Mouse (Mus musculus): ENCODE data around the gene Ttc28. TPM values are rescaled to one million over a fixed set of nuclear protein-coding genes. Genes with fewer than 3 reads are reported as not detected.

Gene Ttc28
- polyA plus RNA-seq, 1 experiment = 16.3 TPM

DNA sequence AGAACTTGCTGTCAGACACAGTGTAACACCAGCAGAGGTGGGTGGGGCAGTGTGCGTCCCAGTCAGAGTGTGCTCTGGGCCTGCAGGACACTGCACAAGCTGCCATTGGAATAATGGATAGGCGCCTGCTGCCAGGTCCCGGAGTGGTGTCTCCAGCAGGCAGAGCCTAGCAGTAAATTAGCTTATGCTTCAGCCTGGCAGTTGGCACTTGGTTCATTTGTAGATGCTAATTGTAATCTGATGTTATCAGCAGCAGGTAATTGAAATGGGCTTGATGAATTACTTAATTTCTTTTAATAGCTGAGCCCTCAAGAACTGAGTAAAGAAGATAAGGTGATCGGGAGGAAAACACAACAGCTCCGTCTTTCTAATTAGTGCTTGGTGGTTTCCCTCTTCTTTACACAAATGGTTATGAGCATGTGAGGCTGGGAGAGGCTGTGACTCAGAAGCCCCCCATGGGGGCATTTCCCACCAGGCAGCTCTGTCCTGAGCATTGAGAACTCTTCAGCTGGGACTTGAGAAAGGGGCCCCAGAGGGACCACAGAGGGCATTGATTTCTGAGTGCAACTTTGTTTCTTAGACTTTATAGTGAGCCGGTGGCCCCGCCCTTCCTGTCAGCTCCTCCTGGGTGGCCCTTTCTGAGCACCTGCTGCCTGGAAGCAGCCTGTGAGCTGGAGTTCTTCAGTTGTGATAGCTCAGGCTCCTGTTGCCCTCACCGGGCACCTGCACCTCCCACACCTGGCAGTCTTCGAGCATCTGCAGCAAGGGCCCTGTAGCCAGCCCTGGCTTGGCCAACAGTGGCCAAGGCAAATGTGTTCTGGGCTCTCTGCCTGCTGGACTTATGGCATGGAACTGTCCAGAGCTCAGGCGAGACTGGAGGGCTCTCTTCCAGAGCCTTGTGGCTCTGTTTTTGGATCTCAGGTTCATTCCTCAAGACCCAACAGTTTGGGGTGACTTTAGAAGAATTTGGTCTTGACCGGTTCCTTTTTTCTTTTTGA lies 316.2 kb downstream of the Ttc28 start:
- Histone ChIP-seq H3K27ac (replicated peaks; ENCODE audit: low read depth, low read length) (no peak overlapping the region), H3K4me1 (ENCODE audit: control insufficient read depth, insufficient read depth, insufficient read length, low read length) (peaks cover 2% of the 10 kb centered on the region; the same call in 1 of the 2 replicates), H3K4me3 (ENCODE audit: insufficient read depth, low read depth, low read length) (no peak overlapping the region)

- H3K4me1 ChIP-seq (ENCODE audit: control insufficient read depth, insufficient read depth, insufficient read length, low read length) = peaks cover 5% of the 10 kb centered on the region
- H3K4me3 ChIP-seq (ENCODE audit: insufficient read depth, low read depth, low read length) = no peak overlapping the region
- H3K27ac ChIP-seq (replicated peaks; ENCODE audit: low read depth, low read length) = no peak overlapping the region
Measured at GRCm38 (mm10) chr5:111197727-111198126, 318.1 kb downstream of the Ttc28 start.

GRCm38 (mm10) chr5:111200167-111200840 lies 320.7 kb downstream of the Ttc28 start:
- H3K4me1 ChIP-seq (ENCODE audit: control insufficient read depth, insufficient read depth, insufficient read length, low read length) = peaks cover 14% of the 10 kb centered on the region
- H3K4me3 ChIP-seq (ENCODE audit: insufficient read depth, low read depth, low read length) = no peak overlapping the region
- no peak overlapping the region for H3K27ac ChIP-seq (replicated peaks; ENCODE audit: low read depth, low read length)

DNA sequence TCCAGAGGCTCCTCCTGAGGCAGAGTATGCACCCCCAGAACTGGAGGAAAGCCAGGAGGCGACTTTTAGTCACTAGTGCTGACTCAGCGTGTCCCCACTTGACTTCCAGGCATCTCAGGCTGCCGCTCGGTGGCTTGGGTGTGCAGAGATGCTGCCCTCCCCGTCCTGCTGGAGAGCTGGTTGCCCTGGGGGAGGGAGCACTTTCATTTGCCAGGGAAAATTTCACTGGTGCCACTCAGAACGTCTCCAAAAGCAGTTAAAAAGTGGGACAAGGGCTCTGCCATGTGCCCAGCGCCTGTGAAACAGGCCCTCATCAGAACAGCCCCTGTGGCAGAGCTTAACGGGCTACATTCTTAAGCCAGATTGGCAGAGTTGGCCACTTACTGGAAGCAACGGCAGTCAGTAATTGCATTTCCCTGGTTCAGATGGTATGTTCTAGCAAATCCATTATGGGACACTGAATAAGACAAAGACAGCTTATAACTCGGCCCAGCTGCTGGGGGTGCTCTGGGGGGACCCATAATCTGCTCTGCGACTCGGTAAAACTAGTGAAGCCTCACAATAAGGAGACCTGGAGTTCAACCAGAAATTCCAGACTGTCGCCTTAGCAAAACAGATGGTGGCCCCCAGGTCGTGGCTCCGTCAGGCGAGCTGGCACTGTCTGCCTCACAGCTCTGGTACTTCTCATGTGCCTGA lies 321.5 kb downstream of the Ttc28 start:
- peaks cover 15% of the 10 kb centered on the region for H3K4me1 ChIP-seq (ENCODE audit: control insufficient read depth, insufficient read depth, insufficient read length, low read length)
- H3K4me3 ChIP-seq (ENCODE audit: insufficient read depth, low read depth, low read length) = no peak overlapping the region
- H3K27ac ChIP-seq (replicated peaks; ENCODE audit: low read depth, low read length) = peak overlapping the region; percentile 22

- H3K4me1 ChIP-seq (ENCODE audit: control insufficient read depth, insufficient read depth, insufficient read length, low read length) = peaks cover 19% of the 10 kb centered on the region
- no peak overlapping the region for H3K27ac ChIP-seq (replicated peaks; ENCODE audit: low read depth, low read length)
Measured at GRCm38 (mm10) chr5:111204221-111204620, 324.6 kb downstream of the Ttc28 start.

GRCm38 (mm10) chr5:111204976-111205586 lies 325.5 kb downstream of the Ttc28 start:
- Histone ChIP-seq H3K4me1 (ENCODE audit: control insufficient read depth, insufficient read depth, insufficient read length, low read length) (peaks cover 19% of the 10 kb centered on the region), H3K4me3 (ENCODE audit: insufficient read depth, low read depth, low read length) (no peak overlapping the region), H3K27ac (replicated peaks; ENCODE audit: low read depth, low read length) (no peak overlapping the region)

More at GRCm38 (mm10) chr5:111204221-111204620, 324.6 kb downstream of the Ttc28 start:
- H3K4me3 ChIP-seq (ENCODE audit: insufficient read depth, low read depth, low read length) = no peak overlapping the region

DNA sequence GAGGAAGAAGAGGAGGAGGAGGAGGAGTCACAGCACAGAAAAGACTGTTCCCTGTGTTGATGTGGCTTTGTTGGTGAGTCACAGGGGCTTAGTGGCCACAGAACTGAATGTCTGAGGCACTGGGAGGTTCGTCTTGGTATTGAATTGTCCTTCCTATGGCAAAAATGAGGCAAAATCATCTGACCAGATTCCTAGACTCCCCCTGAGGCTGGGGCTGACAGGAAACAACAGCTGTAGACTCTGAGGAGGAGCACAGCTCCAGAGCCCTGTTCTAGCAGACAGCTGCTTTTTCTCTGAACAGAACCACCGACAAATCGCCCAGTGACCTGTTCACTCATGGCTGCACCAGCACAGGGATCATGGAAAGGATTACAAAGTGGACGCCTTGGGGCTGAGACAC lies 326.2 kb downstream of the Ttc28 start:
- H3K27ac ChIP-seq (replicated peaks; ENCODE audit: low read depth, low read length) = no peak overlapping the region
- no peak overlapping the region for H3K4me3 ChIP-seq (ENCODE audit: insufficient read depth, low read depth, low read length)
- H3K4me1 ChIP-seq (ENCODE audit: control insufficient read depth, insufficient read depth, insufficient read length, low read length) = peaks cover 17% of the 10 kb centered on the region

DNA sequence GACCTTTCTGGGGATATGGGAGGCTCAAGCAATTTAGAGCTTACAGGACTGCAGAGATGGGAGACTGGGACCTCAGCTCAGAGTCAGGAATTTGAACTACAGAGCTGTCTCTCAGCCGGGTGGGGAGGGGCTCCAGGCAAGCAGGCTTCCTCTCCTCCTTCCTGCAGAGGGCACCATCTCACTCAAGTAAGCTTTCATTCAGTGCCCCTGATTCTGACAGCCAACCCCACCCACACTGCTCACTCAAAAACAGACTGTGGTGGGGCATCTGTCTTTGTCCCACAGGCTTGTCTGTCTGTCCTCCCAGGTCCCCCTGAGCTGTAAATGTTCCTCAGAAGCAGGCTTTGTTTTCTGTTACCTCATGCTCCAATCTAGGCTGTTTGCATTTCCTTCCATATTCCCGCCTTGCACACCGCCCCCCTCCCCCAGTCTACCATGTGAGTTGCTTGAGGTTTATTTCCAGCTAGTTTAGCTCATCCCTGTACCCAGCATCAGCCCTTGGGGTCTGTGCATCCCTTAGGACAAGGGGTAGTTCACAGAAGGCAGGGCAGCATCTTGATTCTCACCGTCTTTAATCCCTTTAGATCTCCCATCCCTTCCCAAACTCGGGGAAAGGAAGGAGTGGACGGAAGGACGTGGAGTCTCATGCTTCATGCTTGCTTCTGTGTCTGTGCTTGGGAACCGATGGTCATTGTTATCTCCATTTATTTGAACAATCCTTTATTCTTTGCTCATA lies 328.5 kb downstream of the Ttc28 start:
- Histone ChIP-seq H3K4me1 (ENCODE audit: control insufficient read depth, insufficient read depth, insufficient read length, low read length) (peaks cover 14% of the 10 kb centered on the region), H3K27ac (replicated peaks; ENCODE audit: low read depth, low read length) (no peak overlapping the region), H3K4me3 (ENCODE audit: insufficient read depth, low read depth, low read length) (no peak overlapping the region)

DNA sequence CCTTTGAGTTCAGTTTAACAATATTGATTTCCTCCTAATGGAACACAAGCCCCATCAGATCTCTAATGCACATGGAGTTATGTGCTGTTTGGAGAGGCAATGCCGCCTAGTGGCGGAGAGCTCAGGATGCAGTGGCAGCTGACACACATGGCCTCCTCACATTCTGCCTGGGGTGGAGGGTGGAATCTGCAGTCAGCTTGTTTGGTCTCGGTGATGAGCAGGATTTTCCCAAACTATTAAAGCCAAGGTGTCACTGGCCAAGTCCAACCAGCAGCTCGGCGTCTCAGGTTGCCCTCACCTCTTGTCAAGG lies 329.0 kb downstream of the Ttc28 start:
- Histone ChIP-seq H3K27ac (replicated peaks; ENCODE audit: low read depth, low read length) (no peak overlapping the region), H3K4me1 (ENCODE audit: control insufficient read depth, insufficient read depth, insufficient read length, low read length) (peaks cover 14% of the 10 kb centered on the region), H3K4me3 (ENCODE audit: insufficient read depth, low read depth, low read length) (no peak overlapping the region)

DNA sequence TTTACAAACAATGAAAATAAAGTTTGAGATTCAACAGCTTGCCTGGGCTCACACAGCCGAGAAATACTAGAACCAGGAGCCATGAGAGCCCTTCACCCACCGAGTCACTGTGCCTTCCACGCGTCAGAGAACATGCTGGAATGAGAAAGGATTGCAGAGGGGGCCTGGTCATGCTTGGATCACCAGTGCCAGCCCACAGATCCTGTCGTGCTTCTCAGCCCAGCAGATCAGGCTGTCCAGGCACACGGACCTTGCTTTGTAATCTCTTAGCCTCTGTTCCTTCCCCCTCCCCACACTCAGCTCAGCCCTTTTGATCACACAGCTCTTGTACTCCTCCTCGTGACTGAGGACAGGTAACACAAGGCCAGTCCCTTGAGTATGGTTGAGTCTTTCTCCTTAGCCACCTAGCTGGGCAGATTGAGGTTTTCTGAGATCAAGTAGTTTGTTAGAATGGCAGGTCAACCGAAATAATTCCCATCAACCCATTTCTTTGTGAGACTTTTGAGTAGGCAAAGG lies 334.4 kb downstream of the Ttc28 start:
- Histone ChIP-seq H3K4me3 (ENCODE audit: insufficient read depth, low read depth, low read length) (no peak overlapping the region), H3K4me1 (ENCODE audit: control insufficient read depth, insufficient read depth, insufficient read length, low read length) (peaks cover 3% of the 10 kb centered on the region; the same call in 1 of the 2 replicates), H3K27ac (replicated peaks; ENCODE audit: low read depth, low read length) (no peak overlapping the region)

DNA sequence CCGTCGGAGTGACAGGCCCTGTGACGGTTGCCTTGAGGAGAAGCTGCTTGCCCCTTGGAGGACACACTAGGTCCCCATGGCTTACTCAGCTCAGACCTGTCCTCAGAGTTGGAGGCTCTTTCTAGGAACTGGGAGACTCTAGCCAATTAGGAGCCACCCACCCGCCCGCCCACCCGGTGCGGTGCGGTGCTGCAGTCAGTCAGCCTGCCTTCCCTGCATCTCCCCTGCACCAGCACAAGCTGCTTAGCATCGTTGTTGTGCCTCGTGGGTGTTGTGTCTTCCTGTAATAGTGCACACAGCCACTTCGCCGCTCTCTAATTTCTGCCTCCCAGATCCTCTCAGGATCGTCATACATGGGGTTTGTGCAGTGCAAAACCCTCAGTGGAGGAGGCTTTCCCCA lies 335.3 kb downstream of the Ttc28 start:
- Histone ChIP-seq H3K4me1 (ENCODE audit: control insufficient read depth, insufficient read depth, insufficient read length, low read length) (peaks cover 3% of the 10 kb centered on the region; the same call in 1 of the 2 replicates), H3K4me3 (ENCODE audit: insufficient read depth, low read depth, low read length) (no peak overlapping the region), H3K27ac (replicated peaks; ENCODE audit: low read depth, low read length) (no peak overlapping the region)

DNA sequence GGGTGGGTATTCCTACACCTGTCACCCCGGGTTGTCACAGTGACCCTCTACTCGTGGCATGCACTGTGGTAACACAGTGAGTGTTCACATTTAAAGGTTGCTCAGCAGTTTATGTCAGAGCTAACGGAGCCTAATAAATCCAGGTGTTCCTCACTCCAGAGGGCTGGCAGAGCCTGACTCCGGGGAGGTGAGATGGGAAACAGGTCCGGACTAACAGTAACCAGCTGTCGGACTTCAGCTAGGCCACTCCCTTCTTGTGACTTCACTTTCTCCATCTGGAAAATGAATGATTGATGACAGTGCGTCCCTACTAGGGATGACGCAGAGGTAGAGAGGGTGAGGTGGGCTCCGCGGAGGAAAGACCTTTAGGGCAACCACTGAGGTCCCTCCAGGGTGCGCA lies 336.1 kb downstream of the Ttc28 start:
- no peak overlapping the region for H3K4me3 ChIP-seq (ENCODE audit: insufficient read depth, low read depth, low read length)
- no peak overlapping the region for H3K27ac ChIP-seq (replicated peaks; ENCODE audit: low read depth, low read length)
- H3K4me1 ChIP-seq (ENCODE audit: control insufficient read depth, insufficient read depth, insufficient read length, low read length) = peaks cover 3% of the 10 kb centered on the region; the same call in 1 of the 2 replicates

- H3K4me1 ChIP-seq (ENCODE audit: control insufficient read depth, insufficient read depth, insufficient read length, low read length) = peaks cover 3% of the 10 kb centered on the region; the same call in 1 of the 2 replicates
- no peak overlapping the region for H3K27ac ChIP-seq (replicated peaks; ENCODE audit: low read depth, low read length)
- H3K4me3 ChIP-seq (ENCODE audit: insufficient read depth, low read depth, low read length) = no peak overlapping the region
Measured at GRCm38 (mm10) chr5:111216166-111216565, 336.6 kb downstream of the Ttc28 start.

GRCm38 (mm10) chr5:111217447-111218110 lies 338.0 kb downstream of the Ttc28 start:
- Histone ChIP-seq H3K4me3 (ENCODE audit: insufficient read depth, low read depth, low read length) (no peak overlapping the region), H3K27ac (replicated peaks; ENCODE audit: low read depth, low read length) (no peak overlapping the region), H3K4me1 (ENCODE audit: control insufficient read depth, insufficient read depth, insufficient read length, low read length) (peaks cover 3% of the 10 kb centered on the region; the same call in 1 of the 2 replicates)
